Mouse (Mus musculus) midbrain, postnatal 0 days (tissue): ENCODE data around the gene Rpusd2. TPM values are rescaled to one million over a fixed set of nuclear protein-coding genes. Genes with fewer than 3 reads are reported as not detected.

Experiments
- ATAC-seq: fragments of 200-750 bp; cut with Nextera tagmentation; 2 replicates; pipeline ENCODE4 v1.8.0; 2017; ENCODE audit warnings: moderate number of reproducible peaks, mild to moderate bottlenecking, moderate TSS enrichment, moderate library complexity; ENCODE audit not compliant: low FRiP score
- DNase-seq: peaks from one replicate; pipeline ENCODE4 v3.0.0-alpha.2; 2015; ENCODE audit warnings: low spot score
- H3K27ac ChIP-seq: fragments of 300-500 bp; sonication (generic); 2 replicates; pipeline ENCODE4 v1.5.1; 2014; ENCODE audit warnings: low read depth, mild to moderate bottlenecking, low read length, mixed read lengths
- H3K27me3 ChIP-seq: fragments of 300-500 bp; sonication (generic); 2 replicates; pipeline ENCODE4 v1.6.1; 2014; ENCODE audit warnings: low read length, control low read depth, mixed read lengths; ENCODE audit not compliant: insufficient read depth
- H3K36me3 ChIP-seq: fragments of 300-500 bp; sonication (generic); 2 replicates; pipeline ENCODE4 v1.6.1; 2014; ENCODE audit warnings: low read length, control low read depth, mixed read lengths; ENCODE audit not compliant: insufficient read depth
- H3K4me1 ChIP-seq: fragments of 300-500 bp; sonication (generic); 2 replicates; pipeline ENCODE4 v1.6.1; 2014; ENCODE audit warnings: mild to moderate bottlenecking, control low read depth, antibody characterized with exemption, low read length, mixed read lengths; ENCODE audit not compliant: insufficient read depth
- H3K4me2 ChIP-seq: fragments of 300-500 bp; sonication (generic); 2 replicates; pipeline ENCODE4 v1.6.1; 2014; ENCODE audit warnings: low read depth, mild to moderate bottlenecking, low read length, mixed read lengths; ENCODE audit not compliant: poor library complexity, severe bottlenecking
- H3K4me3 ChIP-seq: fragments of 300-500 bp; sonication (generic); 2 replicates; pipeline ENCODE4 v1.5.1; 2014; ENCODE audit warnings: low read depth, mild to moderate bottlenecking, low read length, moderate library complexity
- H3K9ac ChIP-seq: fragments of 300-500 bp; sonication (generic); replicated peaks from 2 replicates; pipeline ENCODE4 v1.6.1; 2014; ENCODE audit warnings: mild to moderate bottlenecking, low read length, moderate library complexity, mixed read lengths; ENCODE audit not compliant: poor library complexity, severe bottlenecking
- H3K9me3 ChIP-seq: fragments of 300-500 bp; sonication (generic); 2 replicates; pipeline ENCODE4 v1.6.1; 2016; ENCODE audit warnings: low read length, control low read depth
- CTCF ChIP-seq: IDR thresholded peaks from 2 replicates; pipeline ENCODE4 v1.5.1; 2016; ENCODE audit warnings: antibody characterized with exemption, mild to moderate bottlenecking
- WGBS: fragments of 180-500 bp; shearing (Covaris S2); extraction: QIAGEN DNeasy Blood & Tissue Kit; methylation state at CpG from one replicate; pipeline ENCODE4 v1.1.7; 2014; 5-methylcytosine and 5-hydroxymethylcytosine counted together
- polyA plus RNA-seq: library from polyadenylated mRNA; unstranded; fragments of >200 nt; fragmentation: Nextera tagmentation; extraction: Ambion mirVana; gene quantifications from 2 replicates; pipeline ENCODE4 v1.2.1, GENCODE M21; 2015
- total RNA-seq: library from RNA; depleted of rRNA; stranded (reverse); fragments of >200 nt; gene quantifications from 2 replicates; pipeline ENCODE4 v1.2.3, GENCODE M21; 2014; rRNA removed

Gene Rpusd2
- total and polyA plus RNA-seq, 2 experiments from 2014 or later, result 3.2 to 10.1 TPM

DNA sequence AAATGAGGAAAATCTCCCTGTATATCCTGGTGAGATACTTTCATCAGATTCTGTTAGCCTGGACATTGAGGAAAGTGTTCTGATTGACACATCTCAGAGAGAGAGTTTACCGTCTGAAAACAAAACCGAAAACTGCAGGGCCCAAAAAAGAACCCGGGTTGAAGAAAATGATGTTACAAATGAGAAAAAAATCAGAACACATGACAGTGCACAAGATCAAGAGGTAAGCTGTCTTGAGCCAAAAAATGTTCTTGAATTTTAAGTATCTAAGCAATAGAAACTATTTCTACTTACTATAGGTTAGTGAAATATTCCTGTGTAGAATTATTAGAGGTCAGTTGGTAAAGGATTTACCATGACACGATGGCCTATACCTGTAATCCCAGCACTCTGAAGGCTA, 37.8 kb downstream of the Rpusd2 start:
- no peaks in the 10 kb centered on the region for H3K4me1 ChIP-seq
- H3K27me3 ChIP-seq, result no peaks in the 10 kb centered on the region
- no peaks in the 10 kb centered on the region for H3K9me3 ChIP-seq
- H3K36me3 ChIP-seq, result no peaks in the 10 kb centered on the region
- H3K27ac ChIP-seq, result no peak overlapping the region
- DNase-seq (no peak), ATAC-seq (no peak)
- 90% methylated on average over 4 of the region's 4 CpGs for WGBS
- no peak overlapping the region for H3K4me3 ChIP-seq
- no peak for TF ChIP-seq CTCF
- no peak overlapping the region for H3K9ac ChIP-seq
- H3K4me2 ChIP-seq, result no peak overlapping the region

DNA sequence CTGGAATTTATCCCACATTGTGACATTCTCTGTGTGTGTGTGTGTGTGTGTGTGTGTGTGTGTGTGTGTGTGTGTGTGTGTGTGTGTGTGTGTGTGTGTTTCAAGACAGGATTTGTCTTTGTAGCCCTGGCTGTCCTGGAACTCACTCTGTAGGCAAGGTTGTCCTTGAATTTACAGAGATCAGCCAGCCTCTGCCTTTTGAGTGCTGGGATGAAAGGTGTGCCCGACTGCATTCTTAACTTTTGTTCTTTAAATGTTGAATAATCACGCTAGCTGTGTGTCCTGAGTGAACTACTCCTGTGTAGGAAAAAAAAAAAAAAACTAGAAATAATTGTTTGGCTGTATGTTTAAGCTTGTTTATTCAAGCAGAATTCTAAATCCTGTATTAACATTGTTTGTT, 51.6 kb downstream of the Rpusd2 start:
- Histone ChIP-seq H3K36me3 (no peaks in the 10 kb centered on the region), H3K27me3 (no peaks in the 10 kb centered on the region), H3K4me3 (no peak overlapping the region), H3K9me3 (no peaks in the 10 kb centered on the region), H3K4me1 (no peaks in the 10 kb centered on the region), H3K4me2 (no peak overlapping the region), H3K27ac (no peak overlapping the region), H3K9ac (no peak overlapping the region)
- ATAC-seq (no peak), DNase-seq (no peak)
- TF ChIP-seq CTCF, result no peak
- 90% methylated on average over 2 of the region's 2 CpGs for WGBS

Other genes with a start within 250 kb of the Rpusd2 start
- 3.1 and 4.5 TPM in 2 replicates for gene Knstrn, start 220.8 kb upstream of the Rpusd2 start, total RNA-seq
- gene Knstrn, start 220.8 kb upstream of the Rpusd2 start, polyA plus RNA-seq, result 5.6 and 6.6 TPM in 2 replicates
- 57.5 and 62.4 TPM in 2 replicates for gene Ivd, start 172.8 kb upstream of the Rpusd2 start, total RNA-seq
- gene Ivd, start 172.8 kb upstream of the Rpusd2 start, polyA plus RNA-seq, result 50.7 and 54.9 TPM in 2 replicates
- gene Bahd1, start 134.4 kb upstream of the Rpusd2 start, total RNA-seq, result 22.0 and 28.6 TPM in 2 replicates
- 6.1 and 6.6 TPM in 2 replicates for gene Bahd1, start 134.4 kb upstream of the Rpusd2 start, polyA plus RNA-seq
- gene Chst14, start 108.3 kb upstream of the Rpusd2 start, total RNA-seq, result 4.9 TPM in 2 replicates
- gene Chst14, start 108.3 kb upstream of the Rpusd2 start, polyA plus RNA-seq, result 3.0 and 3.1 TPM in 2 replicates
- 26.5 and 44.7 TPM in 2 replicates for gene Ccdc32, start 5.4 kb upstream of the Rpusd2 start, total RNA-seq
- 49.4 and 51.8 TPM in 2 replicates for gene Ccdc32, start 5.4 kb upstream of the Rpusd2 start, polyA plus RNA-seq
- 1.5 and 2.3 TPM in 2 replicates for gene Knl1, start 12.3 kb downstream of the Rpusd2 start, total RNA-seq
- gene Knl1, start 12.3 kb downstream of the Rpusd2 start, polyA plus RNA-seq, result 1.9 and 3.7 TPM in 2 replicates
- gene Rad51, start 78.0 kb downstream of the Rpusd2 start, total RNA-seq, result 0.22 and 0.66 TPM in 2 replicates
- 3.9 and 5.9 TPM in 2 replicates for gene Rad51, start 78.0 kb downstream of the Rpusd2 start, polyA plus RNA-seq
- gene Rmdn3, start 122.2 kb downstream of the Rpusd2 start, total RNA-seq, result 34.8 and 37.2 TPM in 2 replicates
- gene Rmdn3, start 122.2 kb downstream of the Rpusd2 start, polyA plus RNA-seq, result 38.8 and 43.1 TPM in 2 replicates
- gene Gchfr, start 133.0 kb downstream of the Rpusd2 start, total RNA-seq, result 11.0 and 15.9 TPM in 2 replicates
- 9.9 and 12.0 TPM in 2 replicates for gene Gchfr, start 133.0 kb downstream of the Rpusd2 start, polyA plus RNA-seq
- 0.05 TPM in 1 of 2 replicates, not detected in the other for gene Gm14137, start 139.7 kb downstream of the Rpusd2 start, total RNA-seq
- gene Gm14137, start 139.7 kb downstream of the Rpusd2 start, polyA plus RNA-seq, result 0.32 and 0.47 TPM in 2 replicates
- 30.5 and 44.0 TPM in 2 replicates for gene Zfyve19, start 173.8 kb downstream of the Rpusd2 start, total RNA-seq
- 52.0 and 57.3 TPM in 2 replicates for gene Zfyve19, start 173.8 kb downstream of the Rpusd2 start, polyA plus RNA-seq
- gene Dnajc17, start 174.0 kb downstream of the Rpusd2 start, total RNA-seq, result 22.1 and 24.5 TPM in 2 replicates
- 24.5 and 25.9 TPM in 2 replicates for gene Dnajc17, start 174.0 kb downstream of the Rpusd2 start, polyA plus RNA-seq
- gene Ppp1r14d, start 195.1 kb downstream of the Rpusd2 start, total RNA-seq, result not detected in 2 replicates
- gene Ppp1r14d, start 195.1 kb downstream of the Rpusd2 start, polyA plus RNA-seq, result not detected in 2 replicates
- 1.3 and 1.9 TPM in 2 replicates for gene Spint1, start 202.6 kb downstream of the Rpusd2 start, total RNA-seq
- gene Spint1, start 202.6 kb downstream of the Rpusd2 start, polyA plus RNA-seq, result 0.93 and 1.1 TPM in 2 replicates
- 24.5 and 32.7 TPM in 2 replicates for gene Rhov, start 236.5 kb downstream of the Rpusd2 start, total RNA-seq
- 37.7 and 43.7 TPM in 2 replicates for gene Rhov, start 236.5 kb downstream of the Rpusd2 start, polyA plus RNA-seq